Mouse (Mus musculus) CH12F3 (cell line): ENCODE data around the gene Olfr569.

Experiments
- in situ Hi-C: fragments of 300-500 bp; cut with MboI; formaldehyde crosslinking; loops from 2 replicates; pipeline ENCODE4 v1.14.3; 2020; ENCODE audit warnings: low sequenced_read_pairs

The Olfr569 gene

GRCm38 (mm10) chr7:102890782-102891181 is at the start of gene Olfr569:
Gene Olfr569 (minus strand): TSS chr7:102890882.
- in situ Hi-C loops, result no loop called here

- in situ Hi-C loops, result no loop called here
Observed at GRCm38 (mm10) chr7:102927105-102927504, 36.4 kb upstream of the Olfr569 start.

- in situ Hi-C loops, result no loop called here
Observed at GRCm38 (mm10) chr7:102924109-102924508, 33.4 kb upstream of the Olfr569 start, which contains the start of gene Olfr572. Gene Olfr572 (plus strand): TSS chr7:102924409.

GRCm38 (mm10) chr7:102919632-102920031 is 28.9 kb upstream of the Olfr569 start:
- in situ Hi-C loops, result loop anchor here (10.0 kb wide), 1 partner anchor 415 kb away; no protein-coding TSS in a partner anchor

GRCm38 (mm10) chr7:102917032-102917875 is 26.6 kb upstream of the Olfr569 start, which contains the start of gene Olfr571:
Gene Olfr571 (minus strand): TSS chr7:102917536.
- in situ Hi-C loops, result loop anchor here (10.0 kb wide), 1 partner anchor 412 kb away; no protein-coding TSS in a partner anchor

- in situ Hi-C loops, result loop anchor here (10.0 kb wide), 1 partner anchor 412 kb away; no protein-coding TSS in a partner anchor
Observed at GRCm38 (mm10) chr7:102916405-102916804, 25.7 kb upstream of the Olfr569 start.

- in situ Hi-C loops, result loop anchor here (10.0 kb wide), 1 partner anchor 410 kb away; no protein-coding TSS in a partner anchor
Observed at GRCm38 (mm10) chr7:102915261-102915660, 24.6 kb upstream of the Olfr569 start.

GRCm38 (mm10) chr7:102876822-102877221 is 13.9 kb downstream of the Olfr569 start, which contains the start of gene Olfr568:
Gene Olfr568 (plus strand): TSS chr7:102877122.
- in situ Hi-C loops, result no loop called here

- in situ Hi-C loops, result no loop called here
Observed at GRCm38 (mm10) chr7:102858665-102859064, 32.0 kb downstream of the Olfr569 start, which contains the start of gene Olfr566. Gene Olfr566 (minus strand): TSS chr7:102858765.

- in situ Hi-C loops, result no loop called here
Observed at GRCm38 (mm10) chr7:102855807-102856206, 34.9 kb downstream of the Olfr569 start.
